Mouse (Mus musculus): ENCODE data around the gene Prkar2b. TPM values are rescaled to one million over a fixed set of nuclear protein-coding genes. Genes with fewer than 3 reads are reported as not detected.

Prkar2b gene
- 19.9 TPM for polyA plus RNA-seq (2014; fragmentation: Illumina TruSeq; extraction: RNeasy Lipid Tissue Mini Kit (QIAGEN cat#74804); ENCODE audit: low replicate concordance)

GRCm38 (mm10) chr12:32061090-32061930 lies at the start of gene Prkar2b:
Gene Prkar2b (minus strand): TSS chr12:32061296.

GRCm38 (mm10) chr12:31949759-31950658 lies 111.1 kb downstream of the Prkar2b start, which contains the start of gene Hbp1:
Gene Hbp1 (minus strand): TSS chr12:31950535.

Other genes starting within 250 kb of the Prkar2b start
- 136 TPM for gene Hbp1, start 110.8 kb downstream of the Prkar2b start, polyA plus RNA-seq (2014; fragmentation: Illumina TruSeq; extraction: RNeasy Lipid Tissue Mini Kit (QIAGEN cat#74804); ENCODE audit: low replicate concordance)
- 8.1 TPM for gene Pik3cg, start 147.4 kb upstream of the Prkar2b start, polyA plus RNA-seq (2014; fragmentation: Illumina TruSeq; extraction: RNeasy Lipid Tissue Mini Kit (QIAGEN cat#74804); ENCODE audit: low replicate concordance)

Measured in small intestine, adult 10 weeks (tissue).